Mouse (Mus musculus) ES-Bruce4 (cell line): ENCODE results near the gene Magi2.

ENCODE experiments used
- CTCF ChIP-seq: IDR thresholded peaks from one replicate; pipeline ENCODE4 v1.8.1; 2011; ENCODE audit warnings: low read depth, low read length
- POLR2A ChIP-seq: IDR thresholded peaks from one replicate; pipeline ENCODE4 v1.8.1; 2011; ENCODE audit warnings: low read length; ENCODE audit not compliant: insufficient read depth

GRCm38 (mm10) chr5:20320970-20321369 is 1094.1 kb downstream of the Magi2 start:
- no peak for TF ChIP-seq CTCF
- no peak for TF ChIP-seq POLR2A
